Mouse (Mus musculus) lung, postnatal 0 days (tissue): ENCODE measurements at regions not wholly inside any gene's neighbourhood (a gene's known extent, or its start where the extent isn't known, plus 50 kb on each side); places are given as distances from the start of the nearest gene placed in this dataset.

Experiments used
- ATAC-seq: fragments of 200-750 bp; cut with Nextera tagmentation; 2 replicates; pipeline ENCODE4 v1.8.0; 2017; ENCODE audit warnings: moderate library complexity
- DNase-seq: peaks from one replicate; pipeline ENCODE4 v3.0.0-alpha.2; 2016; ENCODE audit warnings: low spot score
- H3K27ac ChIP-seq: fragments of 300-500 bp; sonication (generic); 2 replicates; pipeline ENCODE4 v1.5.1; 2014; ENCODE audit warnings: antibody characterized with exemption, mild to moderate bottlenecking, low read length, mixed read lengths
- H3K27me3 ChIP-seq: fragments of 300-500 bp; sonication (generic); replicated peaks from 2 replicates; pipeline ENCODE4 v1.6.1; 2014; ENCODE audit warnings: low read length, mixed read lengths; ENCODE audit not compliant: insufficient read depth
- H3K36me3 ChIP-seq: fragments of 300-500 bp; sonication (generic); 2 replicates; pipeline ENCODE4 v1.6.1; 2014; ENCODE audit warnings: low read length, mixed read lengths; ENCODE audit not compliant: insufficient read depth
- H3K4me1 ChIP-seq: fragments of 300-500 bp; sonication (generic); 2 replicates; pipeline ENCODE4 v1.6.1; 2014; ENCODE audit warnings: antibody characterized with exemption, low read depth, low read length, mixed read lengths; ENCODE audit not compliant: insufficient read depth
- H3K4me2 ChIP-seq: fragments of 300-500 bp; sonication (generic); replicated peaks from 2 replicates; pipeline ENCODE4 v1.6.1; 2014; ENCODE audit warnings: low read depth, mild to moderate bottlenecking, low read length, moderate library complexity, mixed read lengths
- H3K4me3 ChIP-seq: fragments of 300-500 bp; sonication (generic); 2 replicates; pipeline ENCODE4 v1.5.1; 2014; ENCODE audit warnings: low read depth, low read length
- H3K9ac ChIP-seq: fragments of 300-500 bp; sonication (generic); replicated peaks from 2 replicates; pipeline ENCODE4 v1.6.1; 2014; ENCODE audit warnings: low read depth, mild to moderate bottlenecking
- H3K9me3 ChIP-seq: fragments of 300-500 bp; sonication (generic); 2 replicates; pipeline ENCODE4 v1.6.1; 2016; ENCODE audit warnings: low read length, mixed read lengths
- CTCF ChIP-seq: IDR thresholded peaks from 2 replicates; pipeline ENCODE4 v1.5.1; 2016; ENCODE audit warnings: antibody characterized with exemption, mild to moderate bottlenecking
- EP300 ChIP-seq: IDR thresholded peaks from 2 replicates; pipeline ENCODE4 v1.6.1; 2016; ENCODE audit warnings: antibody characterized with exemption, mild to moderate bottlenecking, control low read depth
- WGBS: fragments of 180-500 bp; shearing (Covaris S2); extraction: QIAGEN DNeasy Blood & Tissue Kit; methylation state at CpG from one replicate; pipeline ENCODE4 v1.1.7; 2014; 5-methylcytosine and 5-hydroxymethylcytosine counted together

- no peak overlapping the region for H3K27ac ChIP-seq
- H3K4me1 ChIP-seq = no peaks in the 10 kb centered on the region
- no peak overlapping the region for H3K4me2 ChIP-seq
- ATAC-seq (no peak), DNase-seq (no peak)
- TF ChIP-seq EP300 (no peak), CTCF (no peak)
- H3K9ac ChIP-seq = no peak overlapping the region
- no peaks in the 10 kb centered on the region for H3K9me3 ChIP-seq
- no peaks in the 10 kb centered on the region for H3K36me3 ChIP-seq
- H3K4me3 ChIP-seq = no peak overlapping the region
- 84% methylated on average over 5 of the region's 5 CpGs for WGBS
- no peaks in the 10 kb centered on the region for H3K27me3 ChIP-seq
Observed at GRCm38 (mm10) chr12:86603521-86603920, 75.0 kb upstream of the Vash1 start.

DNA sequence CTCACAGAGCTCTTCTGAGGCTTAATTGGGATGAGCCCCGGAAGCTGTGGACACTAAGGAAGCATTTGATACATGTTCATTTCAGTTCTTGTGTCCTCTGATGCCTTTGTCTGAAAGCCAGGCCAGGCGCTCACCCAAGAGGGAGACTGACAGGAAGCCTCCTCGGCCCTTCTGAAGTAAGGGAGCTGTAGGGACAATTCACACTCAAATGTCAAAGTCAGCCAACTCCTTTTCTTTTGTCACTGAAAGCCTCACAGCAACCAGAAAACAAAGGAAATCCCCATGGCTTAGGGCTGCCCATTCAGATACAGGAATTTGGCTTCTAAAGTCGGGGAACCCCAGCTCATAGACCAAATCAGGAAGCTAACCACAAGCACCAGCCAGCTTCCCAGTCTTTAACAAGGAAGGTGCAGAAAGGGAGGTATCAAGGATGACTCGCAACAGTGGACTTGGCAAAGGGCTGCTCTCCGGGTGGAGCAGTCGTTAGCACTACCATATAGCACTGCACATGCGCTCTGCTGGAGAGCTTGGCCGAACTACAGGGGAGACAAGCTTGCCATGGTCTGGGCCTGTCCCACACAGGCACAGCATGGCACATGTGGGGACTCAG is 66.0 kb upstream of the Vash1 start:
- no peak for DNase-seq

GRCm38 (mm10) chr12:86614156-86614555 is 64.3 kb upstream of the Vash1 start:
- H3K9me3 ChIP-seq = no peaks in the 10 kb centered on the region
- DNase-seq (peak; percentile 52), ATAC-seq (no peak)
- H3K27me3 ChIP-seq = no peaks in the 10 kb centered on the region
- peak; percentile 75 for TF ChIP-seq CTCF
- no peak for TF ChIP-seq EP300
- H3K27ac ChIP-seq = no peak overlapping the region
- no peak overlapping the region for H3K4me2 ChIP-seq
- H3K36me3 ChIP-seq = no peaks in the 10 kb centered on the region
- no peak overlapping the region for H3K4me3 ChIP-seq
- H3K4me1 ChIP-seq = no peaks in the 10 kb centered on the region
- no peak overlapping the region for H3K9ac ChIP-seq
- 26% methylated on average over 2 of the region's 2 CpGs for WGBS

More for the DNA sequence above, 66.0 kb upstream of the Vash1 start:
- WGBS = 54% methylated on average over 9 of the region's 9 CpGs
- no peaks in the 10 kb centered on the region for H3K9me3 ChIP-seq
- H3K4me1 ChIP-seq = no peaks in the 10 kb centered on the region
- TF ChIP-seq CTCF = no peak
- TF ChIP-seq EP300 = no peak
- no peak overlapping the region for H3K4me2 ChIP-seq
- no peaks in the 10 kb centered on the region for H3K36me3 ChIP-seq
- no peak overlapping the region for H3K9ac ChIP-seq
- H3K27ac ChIP-seq = no peak overlapping the region
- ATAC-seq = no peak
- no peaks in the 10 kb centered on the region for H3K27me3 ChIP-seq
- no peak overlapping the region for H3K4me3 ChIP-seq

- Histone ChIP-seq H3K36me3 (no peaks in the 10 kb centered on the region), H3K27me3 (no peaks in the 10 kb centered on the region), H3K4me2 (no peak overlapping the region), H3K27ac (no peak overlapping the region), H3K4me1 (no peaks in the 10 kb centered on the region), H3K9me3 (no peaks in the 10 kb centered on the region), H3K9ac (no peak overlapping the region), H3K4me3 (no peak overlapping the region)
- DNase-seq (no peak), ATAC-seq (no peak)
- 77% methylated on average over 3 of the region's 3 CpGs for WGBS
- no peak for TF ChIP-seq CTCF
- no peak for TF ChIP-seq EP300
Observed at GRCm38 (mm10) chr12:86616327-86616726, 62.2 kb upstream of the Vash1 start.

DNA sequence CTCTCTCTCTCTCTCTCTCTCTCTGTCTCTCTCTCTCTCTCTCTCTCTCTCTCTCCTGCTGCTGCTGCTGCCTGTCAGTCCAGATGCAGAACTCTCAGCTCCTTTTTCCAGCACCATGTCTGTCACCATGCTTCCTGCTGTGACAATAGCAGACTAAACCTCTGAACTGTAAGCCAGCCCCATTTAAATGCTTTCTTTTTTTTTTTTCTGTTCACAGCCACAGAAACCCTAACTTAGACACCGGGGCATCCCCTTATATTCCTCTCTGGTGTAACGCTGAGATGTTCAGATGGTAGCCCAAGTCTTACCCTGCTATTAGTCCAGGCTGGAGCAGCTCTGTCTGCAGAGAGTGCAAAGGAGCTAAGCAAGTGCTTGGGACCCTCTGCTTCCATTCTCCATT is 54.3 kb upstream of the Vash1 start:
- DNase-seq = no peak

GRCm38 (mm10) chr12:86626684-86627083 is 51.8 kb upstream of the Vash1 start:
- TF ChIP-seq CTCF (no peak), EP300 (0 out of 2 replicates have a peak, but pooled peaks have one; percentile 19)
- whole genome bisulfite sequencing = 49% methylated on average over 3 of the region's 3 CpGs
- H3K27ac ChIP-seq = no peak overlapping the region

More for the DNA sequence above, 54.3 kb upstream of the Vash1 start:
- no peak overlapping the region for H3K27ac ChIP-seq
- 60% methylated on average over 2 of the region's 2 CpGs for WGBS
- H3K4me3 ChIP-seq = no peak overlapping the region
- no peak for TF ChIP-seq EP300
- TF ChIP-seq CTCF = no peak
- no peak overlapping the region for H3K4me2 ChIP-seq
- H3K36me3 ChIP-seq = no peaks in the 10 kb centered on the region
- H3K4me1 ChIP-seq = peaks cover 5% of the 10 kb centered on the region; the same call in 1 of the 2 replicates
- no peaks in the 10 kb centered on the region for H3K27me3 ChIP-seq
- H3K9ac ChIP-seq = no peak overlapping the region
- H3K9me3 ChIP-seq = no peaks in the 10 kb centered on the region
- ATAC-seq = no peak

More at GRCm38 (mm10) chr12:86626684-86627083, 51.8 kb upstream of the Vash1 start:
- H3K4me1 ChIP-seq = peaks cover 5% of the 10 kb centered on the region; the same call in 1 of the 2 replicates
- no peak for ATAC-seq
- no peak overlapping the region for H3K9ac ChIP-seq
- no peak for DNase-seq
- no peaks in the 10 kb centered on the region for H3K9me3 ChIP-seq
- no peak overlapping the region for H3K4me3 ChIP-seq
- no peaks in the 10 kb centered on the region for H3K36me3 ChIP-seq
- H3K27me3 ChIP-seq = no peaks in the 10 kb centered on the region
- H3K4me2 ChIP-seq = no peak overlapping the region
